Mouse (Mus musculus) neural tube, embryonic 13.5 days (tissue): ENCODE results near the gene Atp6ap1. TPM values are rescaled to one million over a fixed set of nuclear protein-coding genes. Genes with fewer than 3 reads are reported as not detected.

Experiments used
- ATAC-seq: fragments of 200-750 bp; cut with Nextera tagmentation; 2 replicates; pipeline ENCODE4 v1.8.0; 2017; ENCODE audit warnings: low read depth, mild to moderate bottlenecking, moderate TSS enrichment, moderate library complexity
- H3K27ac ChIP-seq: fragments of 300-500 bp; sonication (generic); replicated peaks from 2 replicates; pipeline ENCODE4 v1.5.1; 2015; ENCODE audit warnings: moderate library complexity, mild to moderate bottlenecking, inconsistent platforms
- H3K27me3 ChIP-seq: fragments of 300-500 bp; sonication (generic); 2 replicates; pipeline ENCODE4 v1.6.1; 2015; ENCODE audit warnings: mild to moderate bottlenecking, inconsistent platforms
- H3K36me3 ChIP-seq: fragments of 300-500 bp; sonication (generic); 2 replicates; pipeline ENCODE4 v1.6.1; 2015; ENCODE audit warnings: mild to moderate bottlenecking, inconsistent platforms
- H3K4me1 ChIP-seq: fragments of 300-500 bp; sonication (generic); replicated peaks from 2 replicates; pipeline ENCODE4 v1.6.1; 2015; ENCODE audit warnings: inconsistent platforms
- H3K4me2 ChIP-seq: fragments of 300-500 bp; sonication (generic); 2 replicates; pipeline ENCODE4 v1.6.1; 2015; ENCODE audit warnings: inconsistent platforms, mild to moderate bottlenecking, moderate library complexity
- H3K4me3 ChIP-seq: fragments of 300-500 bp; sonication (generic); 2 replicates; pipeline ENCODE4 v1.5.1; 2015; ENCODE audit warnings: mild to moderate bottlenecking, inconsistent platforms
- H3K9ac ChIP-seq: fragments of 300-500 bp; sonication (generic); 2 replicates; pipeline ENCODE4 v1.6.1; 2015; ENCODE audit warnings: moderate library complexity, mild to moderate bottlenecking, inconsistent platforms
- H3K9me3 ChIP-seq: fragments of 300-500 bp; sonication (generic); 2 replicates; pipeline ENCODE4 v1.6.1; 2016; ENCODE audit warnings: inconsistent platforms
- whole genome bisulfite sequencing: fragments of 180-500 bp; shearing (Covaris S2); methylation state at CpG from one replicate; pipeline ENCODE4 v1.1.7; 2015; 5-methylcytosine and 5-hydroxymethylcytosine counted together
- microRNA-seq: library from miRNA; unstranded; fragments of <30 nt; microRNA quantifications from one replicate; pipeline ENCODE4, GENCODE M21; 2016
- polyA plus RNA-seq: library from polyadenylated mRNA; unstranded; fragments of >200 nt; fragmentation: Nextera tagmentation; extraction: Ambion mirVana; gene quantifications from 2 replicates; pipeline ENCODE4 v1.2.1, GENCODE M21; 2015

Atp6ap1 gene
- polyA plus RNA-seq, 1 experiment from 2014 or later, result 225 TPM

DNA sequence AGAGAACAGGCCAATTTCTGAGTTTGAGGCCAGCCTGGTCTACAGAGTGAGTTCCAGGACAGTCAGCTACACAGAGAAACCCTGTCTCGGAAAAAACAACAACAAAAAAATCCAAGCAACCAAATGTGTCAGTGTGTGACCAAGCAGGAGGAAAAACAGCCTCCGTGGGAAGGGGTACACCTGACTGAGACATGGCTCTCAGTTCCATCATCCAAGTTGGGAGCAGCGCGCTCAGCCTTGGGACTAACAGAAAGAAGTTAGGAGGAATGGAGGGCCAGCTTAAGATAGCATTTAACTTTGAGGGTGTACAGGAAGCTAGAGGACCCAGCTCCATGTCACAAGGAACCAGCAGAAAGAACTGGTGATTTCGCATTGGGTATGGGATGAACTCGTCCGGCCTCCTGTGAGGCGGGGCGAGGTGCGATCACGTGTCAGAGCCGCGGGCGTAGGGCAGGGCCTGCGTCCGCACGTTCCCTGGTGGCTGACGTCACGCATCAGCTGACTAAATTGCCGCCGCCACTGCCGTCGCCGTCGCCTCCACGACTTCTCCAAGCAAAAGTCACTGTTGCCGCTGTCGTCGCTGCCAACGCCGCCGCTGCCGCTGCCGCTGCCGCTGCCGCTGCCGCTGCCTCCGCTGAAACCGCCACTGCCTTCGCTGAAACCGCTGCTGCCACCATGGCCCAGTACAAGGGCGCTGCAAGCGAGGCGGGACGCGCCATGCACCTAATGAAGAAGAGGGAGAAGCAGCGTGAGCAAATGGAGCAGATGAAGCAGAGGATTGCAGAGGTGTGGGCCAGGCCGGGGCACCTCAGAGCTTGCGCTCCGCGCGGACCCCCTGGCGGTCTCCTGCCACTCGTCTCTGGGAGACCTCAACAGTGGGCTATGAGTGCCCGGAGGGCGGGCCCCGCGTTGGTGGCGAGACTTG, 15.9 kb downstream of the Atp6ap1 start, which contains the start of gene Fam50a:
TSS of gene Fam50a (plus strand) at position 494 of the 925 bp plus-strand sequence.
- no peaks in the 10 kb centered on the region for H3K27me3 ChIP-seq
- peaks cover 35% of the 10 kb centered on the region for H3K36me3 ChIP-seq
- H3K4me3 ChIP-seq, result peak within 1 kb of the TSS; percentile 57
- peak; percentile 96 for ATAC-seq
- peak within 1 kb of the TSS; percentile 66 for H3K4me2 ChIP-seq
- 22% methylated on average over 59 of the region's 59 CpGs for WGBS
- H3K27ac ChIP-seq, result peak within 1 kb of the TSS; percentile 90
- peak within 1 kb of the TSS; percentile 78 for H3K9ac ChIP-seq
- H3K9me3 ChIP-seq, result no peaks in the 10 kb centered on the region
- H3K4me1 ChIP-seq, result peaks cover 19% of the 10 kb centered on the region

GRCm38 (mm10) chrX:74328725-74329161, 31.8 kb downstream of the Atp6ap1 start, which contains the start of gene Plxna3:
Gene Plxna3, plus strand, starts transcription at chrX:74329066.
- H3K4me3 ChIP-seq, result peak within 1 kb of the TSS; percentile 61
- no peaks in the 10 kb centered on the region for H3K27me3 ChIP-seq
- H3K9me3 ChIP-seq, result no peaks in the 10 kb centered on the region
- peaks cover 38% of the 10 kb centered on the region for H3K4me1 ChIP-seq
- H3K27ac ChIP-seq, result peak within 1 kb of the TSS; percentile 81
- peaks cover 15% of the 10 kb centered on the region for H3K36me3 ChIP-seq
- peak within 1 kb of the TSS; percentile 68 for H3K4me2 ChIP-seq
- peak; percentile 95 for ATAC-seq
- peak within 1 kb of the TSS; percentile 79 for H3K9ac ChIP-seq
- WGBS, result 20% methylated on average over 21 of the region's 30 CpGs

DNA sequence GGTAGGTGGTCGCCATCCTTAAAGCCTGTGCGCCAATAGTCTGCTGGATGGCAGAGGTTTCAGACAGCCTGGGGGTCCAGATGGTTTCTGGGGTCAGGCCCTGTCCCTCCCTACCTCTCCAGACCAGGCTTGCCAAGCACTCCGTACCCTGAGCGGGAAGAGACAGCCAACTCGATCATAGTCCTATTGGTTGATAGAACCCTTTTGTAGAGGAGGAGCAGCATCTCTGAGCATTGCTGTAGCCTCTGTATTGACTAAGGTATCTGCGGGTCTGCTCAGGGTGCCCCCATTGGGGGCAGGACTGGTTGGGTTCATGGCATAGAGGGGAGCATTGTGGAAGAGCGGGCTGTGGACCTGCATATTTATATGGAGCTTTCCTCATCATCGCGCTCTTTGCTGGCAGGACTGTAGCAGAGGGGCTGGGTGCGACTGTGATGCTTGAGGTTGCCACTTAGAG, 32.3 kb downstream of the Atp6ap1 start:
- peak overlapping the region; percentile 81 for H3K27ac ChIP-seq
- WGBS, result 20% methylated on average over 10 of the region's 10 CpGs

GRCm38 (mm10) chrX:74330166-74330930, 33.5 kb downstream of the Atp6ap1 start:
- H3K4me3 ChIP-seq, result peak overlapping the region; percentile 61
- peak overlapping the region; percentile 81 for H3K27ac ChIP-seq
- peak overlapping the region; percentile 79 for H3K9ac ChIP-seq
- peak overlapping the region; percentile 68 for H3K4me2 ChIP-seq
- H3K9me3 ChIP-seq, result no peaks in the 10 kb centered on the region
- no peaks in the 10 kb centered on the region for H3K27me3 ChIP-seq
- ATAC-seq, result no peak
- WGBS, result 29% methylated on average over 2 of the region's 2 CpGs
- H3K4me1 ChIP-seq, result peaks cover 43% of the 10 kb centered on the region
- peaks cover 31% of the 10 kb centered on the region for H3K36me3 ChIP-seq

More for the DNA sequence above, 32.3 kb downstream of the Atp6ap1 start:
- peak overlapping the region; percentile 61 for H3K4me3 ChIP-seq
- H3K36me3 ChIP-seq, result peaks cover 20% of the 10 kb centered on the region
- H3K4me2 ChIP-seq, result peak overlapping the region; percentile 68
- peak; percentile 67 for ATAC-seq
- H3K27me3 ChIP-seq, result no peaks in the 10 kb centered on the region
- peaks cover 43% of the 10 kb centered on the region for H3K4me1 ChIP-seq
- peak overlapping the region; percentile 79 for H3K9ac ChIP-seq
- no peaks in the 10 kb centered on the region for H3K9me3 ChIP-seq

- Histone ChIP-seq H3K36me3 (no peaks in the 10 kb centered on the region), H3K4me1 (peaks cover 6% of the 10 kb centered on the region; the same call in 1 of the 2 replicates), H3K9me3 (no peaks in the 10 kb centered on the region), H3K9ac (peak overlapping the region; percentile 74), H3K27ac (peak overlapping the region; percentile 76), H3K4me3 (peak overlapping the region; percentile 46), H3K27me3 (no peaks in the 10 kb centered on the region), H3K4me2 (peak overlapping the region; percentile 61)
- ATAC-seq, result peak; percentile 62
- WGBS, result 34% methylated on average over 13 of the region's 13 CpGs
These were observed 56.0 kb downstream of the Atp6ap1 start for GRCm38 (mm10) chrX:74352645-74353466.

GRCm38 (mm10) chrX:74353467-74353770, 56.5 kb downstream of the Atp6ap1 start, which contains the start of gene Lage3:
Gene Lage3, minus strand, starts transcription at chrX:74353618.
- H3K36me3 ChIP-seq, result no peaks in the 10 kb centered on the region
- peaks cover 6% of the 10 kb centered on the region; the same call in 1 of the 2 replicates for H3K4me1 ChIP-seq
- peak within 1 kb of the TSS; percentile 74 for H3K9ac ChIP-seq
- peak; percentile 91 for ATAC-seq
- H3K27ac ChIP-seq, result peak within 1 kb of the TSS; percentile 76
- H3K27me3 ChIP-seq, result no peaks in the 10 kb centered on the region
- no peaks in the 10 kb centered on the region for H3K9me3 ChIP-seq
- H3K4me3 ChIP-seq, result peak within 1 kb of the TSS; percentile 46
- peak within 1 kb of the TSS; percentile 61 for H3K4me2 ChIP-seq
- WGBS, result 38% methylated on average over 5 of the region's 22 CpGs

Small RNA genes lying within 50 kb of the gene (microRNA-seq; reads per million reads assigned to microRNA genes)
- gene Mir7091 (not detected), gene Mir7092 (not detected)

Other genes starting within 250 kb of the Atp6ap1 start
- gene Opn1mw, start 169.6 kb upstream of the Atp6ap1 start, polyA plus RNA-seq, result not detected in 2 replicates
- 12.9 and 15.4 TPM in 2 replicates for gene Mecp2, start 161.7 kb upstream of the Atp6ap1 start, polyA plus RNA-seq
- gene Tex28, start 129.3 kb upstream of the Atp6ap1 start, polyA plus RNA-seq, result not detected in 2 replicates
- gene Tktl1, start 119.8 kb upstream of the Atp6ap1 start, polyA plus RNA-seq, result 0.07 TPM in 1 of 2 replicates, not detected in the other
- gene Flna, start 47.3 kb upstream of the Atp6ap1 start, polyA plus RNA-seq, result 90.3 and 102 TPM in 2 replicates
- gene Emd, start 42.4 kb upstream of the Atp6ap1 start, polyA plus RNA-seq, result 16.3 and 16.6 TPM in 2 replicates
- 582 and 609 TPM in 2 replicates for gene Rpl10, start 26.3 kb upstream of the Atp6ap1 start, polyA plus RNA-seq
- gene Taz, start 15.2 kb upstream of the Atp6ap1 start, polyA plus RNA-seq, result 80.2 and 86.0 TPM in 2 replicates
- 3.4 and 4.5 TPM in 2 replicates for gene Dnase1l1, start 14.8 kb upstream of the Atp6ap1 start, polyA plus RNA-seq
- 915 and 943 TPM in 2 replicates for gene Gdi1, start 7.9 kb downstream of the Atp6ap1 start, polyA plus RNA-seq
- gene Fam50a, start 15.9 kb downstream of the Atp6ap1 start, polyA plus RNA-seq, result 54.7 and 59.9 TPM in 2 replicates
- 48.2 and 48.3 TPM in 2 replicates for gene Plxna3, start 32.0 kb downstream of the Atp6ap1 start, polyA plus RNA-seq
- 70.6 and 80.4 TPM in 2 replicates for gene Lage3, start 56.5 kb downstream of the Atp6ap1 start, polyA plus RNA-seq
- gene Ubl4a, start 76.1 kb downstream of the Atp6ap1 start, polyA plus RNA-seq, result 63.6 and 66.3 TPM in 2 replicates
- gene Slc10a3, start 76.3 kb downstream of the Atp6ap1 start, polyA plus RNA-seq, result 6.8 and 8.4 TPM in 2 replicates
- gene Fam3a, start 96.2 kb downstream of the Atp6ap1 start, polyA plus RNA-seq, result 32.0 and 34.4 TPM in 2 replicates
- gene Ikbkg, start 96.2 kb downstream of the Atp6ap1 start, polyA plus RNA-seq, result 16.7 and 16.8 TPM in 2 replicates
- gene G6pdx, start 132.1 kb downstream of the Atp6ap1 start, polyA plus RNA-seq, result 53.6 and 54.0 TPM in 2 replicates
- gene Gm6880, start 184.3 kb downstream of the Atp6ap1 start, polyA plus RNA-seq, result 0.52 TPM in 1 of 2 replicates, not detected in the other